Mouse (Mus musculus) MEL (cell line): Measurements from ENCODE around the gene Plekhj1. TPM values are rescaled to one million over a fixed set of nuclear protein-coding genes. Genes with fewer than 3 reads are reported as not detected.

ENCODE experiments used
- BHLHE40 ChIP-seq: IDR thresholded peaks from 2 replicates; pipeline ENCODE4 v1.6.1; 2012; ENCODE audit warnings: low read depth, mild to moderate bottlenecking, inconsistent platforms, low read length, improper control_type of control experiment, borderline replicate concordance
- ETS1 ChIP-seq: IDR thresholded peaks from 2 replicates; pipeline ENCODE4 v1.6.1; 2012; ENCODE audit warnings: low read depth, mild to moderate bottlenecking, inconsistent platforms, low read length, improper control_type of control experiment, moderate library complexity
- MAX ChIP-seq: IDR thresholded peaks from 2 replicates; pipeline ENCODE4 v1.6.1; 2011; ENCODE audit warnings: low read length, improper control_type of control experiment
- MXI1 ChIP-seq: IDR thresholded peaks from 2 replicates; pipeline ENCODE4 v1.6.1; 2011; ENCODE audit warnings: mild to moderate bottlenecking, low read depth, low read length, improper control_type of control experiment
- NRF1 ChIP-seq: IDR thresholded peaks from 2 replicates; pipeline ENCODE4 v1.6.1; 2014; ENCODE audit warnings: low read depth, mild to moderate bottlenecking, inconsistent platforms, low read length, improper control_type of control experiment, moderate library complexity; ENCODE audit not compliant: poor library complexity, insufficient read depth, severe bottlenecking
- POLR2AphosphoS2 ChIP-seq: IDR thresholded peaks from 2 replicates; pipeline ENCODE4 v1.6.1; 2011; ENCODE audit warnings: low read length, improper control_type of control experiment
- SMC3 ChIP-seq: IDR thresholded peaks from 2 replicates; pipeline ENCODE4 v1.6.1; 2011; ENCODE audit warnings: low read depth, low read length, improper control_type of control experiment
- ZC3H11A ChIP-seq: IDR thresholded peaks from 2 replicates; pipeline ENCODE4 v1.6.1; 2012; ENCODE audit warnings: low read depth, mild to moderate bottlenecking, inconsistent platforms, low read length, improper control_type of control experiment
- polyA plus RNA-seq, 2 experiments: library from polyadenylated mRNA; stranded (reverse) in 1 of 2; unstranded in 1 of 2; fragments of >175 nt in 1 of 2; fragments of >200 nt in 1 of 2; gene quantifications; 2 replicates each; pipeline versions ENCODE4 v1.2.1 to v1.2.4; 2012; ENCODE audit warnings: low replicate concordance in 2 of 2, low read depth in 1 of 2; ENCODE audit not compliant: insufficient read length in 2 of 2, insufficient read depth in 1 of 2, missing spikeins in 1 of 2
- total RNA-seq: library from RNA; depleted of rRNA; stranded (reverse); fragments of 300-350 nt; gene quantifications from 2 replicates; pipeline ENCODE4 v1.2.3, GENCODE M21; 2012; rRNA removed

Gene Plekhj1
- total and polyA plus RNA-seq, 3 experiments: 86.9 to 217 TPM; not detected in 1

- TF ChIP-seq MXI1: peak; percentile 40; the same call in 1 of the 2 replicates
- TF ChIP-seq BHLHE40: no peak
- no peak for TF ChIP-seq POLR2AphosphoS2
- TF ChIP-seq ZC3H11A: peak; percentile 82
- peak; percentile 85 for TF ChIP-seq SMC3
- TF ChIP-seq ETS1: no peak
- no peak for TF ChIP-seq NRF1
- no peak for TF ChIP-seq MAX
These were observed 51.0 kb downstream of the Plekhj1 start (continued) for GRCm38 (mm10) chr10:80747410-80747809.

Other genes starting within 250 kb of the Plekhj1 start
- 14.3 and 14.7 TPM in 2 replicates for gene Rexo1, start 237.1 kb downstream of the Plekhj1 start, total RNA-seq
- gene Rexo1, start 237.1 kb downstream of the Plekhj1 start, polyA plus RNA-seq: 10 to 100 TPM in 1 of 2 experiments, not detected in 1; 54.6 TPM
- 30.0 and 37.1 TPM in 2 replicates for gene Klf16, start 221.3 kb downstream of the Plekhj1 start, total RNA-seq
- 10 to 100 TPM in 1 of 2 experiments, not detected in 1; 51.1 TPM for gene Klf16, start 221.3 kb downstream of the Plekhj1 start, polyA plus RNA-seq
- gene Abhd17a, start 208.3 kb downstream of the Plekhj1 start, total RNA-seq: 89.6 and 98.5 TPM in 2 replicates
- 100 to 1,000 TPM in 1 of 2 experiments, 10 to 100 TPM in 1; 96.2 to 136 TPM for gene Abhd17a, start 208.3 kb downstream of the Plekhj1 start, polyA plus RNA-seq
- gene Scamp4, start 195.8 kb downstream of the Plekhj1 start, total RNA-seq: 34.2 and 36.5 TPM in 2 replicates
- gene Scamp4, start 195.8 kb downstream of the Plekhj1 start, polyA plus RNA-seq: 100 to 1,000 TPM in 1 of 2 experiments, not detected in 1; 140 TPM
- 7.2 and 7.7 TPM in 2 replicates for gene Adat3, start 195.7 kb downstream of the Plekhj1 start, total RNA-seq
- 1 to 10 TPM in 1 of 2 experiments, not detected in 1; 7.4 TPM for gene Adat3, start 195.7 kb downstream of the Plekhj1 start, polyA plus RNA-seq
- 1.4 and 1.8 TPM in 2 replicates for gene Gm49322, start 192.6 kb downstream of the Plekhj1 start, total RNA-seq
- gene Gm49322, start 192.6 kb downstream of the Plekhj1 start, polyA plus RNA-seq: 1 to 10 TPM in 1 of 2 experiments, not detected in 1; 2.1 TPM
- 125 and 132 TPM in 2 replicates for gene Csnk1g2, start 175.8 kb downstream of the Plekhj1 start, total RNA-seq
- gene Csnk1g2, start 175.8 kb downstream of the Plekhj1 start, polyA plus RNA-seq: 100 to 1,000 TPM in 1 of 2 experiments, not detected in 1; 231 TPM
- gene Btbd2, start 141.6 kb downstream of the Plekhj1 start, total RNA-seq: 35.4 and 43.1 TPM in 2 replicates
- 10 to 100 TPM in 1 of 2 experiments, not detected in 1; 81.8 TPM for gene Btbd2, start 141.6 kb downstream of the Plekhj1 start, polyA plus RNA-seq
- 68.6 and 87.1 TPM in 2 replicates for gene Mknk2, start 120.5 kb downstream of the Plekhj1 start, total RNA-seq
- gene Mknk2, start 120.5 kb downstream of the Plekhj1 start, polyA plus RNA-seq: 100 to 1,000 TPM in 1 of 2 experiments, 10 to 100 TPM in 1; 47.4 to 184 TPM
- 38.3 and 38.7 TPM in 2 replicates for gene Mob3a, start 96.6 kb downstream of the Plekhj1 start, total RNA-seq
- 10 to 100 TPM in 1 of 2 experiments, not detected in 1; 63.4 TPM for gene Mob3a, start 96.6 kb downstream of the Plekhj1 start, polyA plus RNA-seq
- gene Izumo4, start 96.4 kb downstream of the Plekhj1 start, total RNA-seq: 1.0 and 1.5 TPM in 2 replicates
- gene Izumo4, start 96.4 kb downstream of the Plekhj1 start, polyA plus RNA-seq: 1 to 10 TPM in 1 of 2 experiments, not detected in 1; 3.8 TPM
- 29.6 and 32.7 TPM in 2 replicates for gene Ap3d1, start 56.4 kb downstream of the Plekhj1 start, total RNA-seq
- gene Ap3d1, start 56.4 kb downstream of the Plekhj1 start, polyA plus RNA-seq: 100 to 1,000 TPM in 1 of 2 experiments, 10 to 100 TPM in 1; 54.5 to 260 TPM
- gene Dot1l, start 43.4 kb downstream of the Plekhj1 start, total RNA-seq: 14.7 and 15.0 TPM in 2 replicates
- 10 to 100 TPM in 1 of 2 experiments, not detected in 1; 70.6 TPM for gene Dot1l, start 43.4 kb downstream of the Plekhj1 start, polyA plus RNA-seq
- gene Sf3a2, start 428 bp downstream of the Plekhj1 start, total RNA-seq: 50.4 and 52.0 TPM in 2 replicates
- gene Sf3a2, start 428 bp downstream of the Plekhj1 start, polyA plus RNA-seq: 100 to 1,000 TPM in 1 of 2 experiments, not detected in 1; 210 TPM
- gene Amh, start 6.6 kb upstream of the Plekhj1 start, total RNA-seq: 0.42 and 0.59 TPM in 2 replicates
- gene Amh, start 6.6 kb upstream of the Plekhj1 start, polyA plus RNA-seq: 1 to 10 TPM in 1 of 2 experiments, not detected in 1; 1.1 TPM
- gene Jsrp1, start 14.9 kb upstream of the Plekhj1 start, total RNA-seq: not detected in 2 replicates
- under 1 TPM in 1 of 2 experiments, not detected in 1; 0.39 TPM for gene Jsrp1, start 14.9 kb upstream of the Plekhj1 start, polyA plus RNA-seq
- 983 and 1,061 TPM in 2 replicates for gene Oaz1, start 28.0 kb upstream of the Plekhj1 start, total RNA-seq
- 1,000 to 10,000 TPM in 1 of 2 experiments, not detected in 1; 1,528 TPM for gene Oaz1, start 28.0 kb upstream of the Plekhj1 start, polyA plus RNA-seq
- not detected in 2 replicates for gene Lingo3, start 45.4 kb upstream of the Plekhj1 start, total RNA-seq
- not detected for gene Lingo3, start 45.4 kb upstream of the Plekhj1 start, polyA plus RNA-seq
- gene Lsm7, start 56.6 kb upstream of the Plekhj1 start, total RNA-seq: 616 and 637 TPM in 2 replicates
- gene Lsm7, start 56.6 kb upstream of the Plekhj1 start, polyA plus RNA-seq: 100 to 1,000 TPM in 1 of 2 experiments, not detected in 1; 246 TPM
- 38.6 and 52.0 TPM in 2 replicates for gene Sppl2b, start 56.6 kb upstream of the Plekhj1 start, total RNA-seq
- gene Sppl2b, start 56.6 kb upstream of the Plekhj1 start, polyA plus RNA-seq: 10 to 100 TPM in 1 of 2 experiments, not detected in 1; 65.9 TPM
- gene Tmprss9, start 73.2 kb upstream of the Plekhj1 start, total RNA-seq: 0.07 and 0.15 TPM in 2 replicates
- under 1 TPM in 1 of 2 experiments, not detected in 1; 0.25 TPM for gene Tmprss9, start 73.2 kb upstream of the Plekhj1 start, polyA plus RNA-seq
- 349 and 366 TPM in 2 replicates for gene Timm13, start 102.3 kb upstream of the Plekhj1 start, total RNA-seq
- 100 to 1,000 TPM; 329 to 645 TPM for gene Timm13, start 102.3 kb upstream of the Plekhj1 start, polyA plus RNA-seq
- 28.4 and 32.8 TPM in 2 replicates for gene Lmnb2, start 119.6 kb upstream of the Plekhj1 start, total RNA-seq
- 10 to 100 TPM in 1 of 2 experiments, not detected in 1; 29.9 TPM for gene Lmnb2, start 119.6 kb upstream of the Plekhj1 start, polyA plus RNA-seq
- gene Gadd45b, start 131.4 kb upstream of the Plekhj1 start, total RNA-seq: 13.3 and 13.4 TPM in 2 replicates
- gene Gadd45b, start 131.4 kb upstream of the Plekhj1 start, polyA plus RNA-seq: 10 to 100 TPM in 1 of 2 experiments, not detected in 1; 10.1 TPM
- 0.92 and 1.3 TPM in 2 replicates for gene Gng7, start 216.3 kb upstream of the Plekhj1 start, total RNA-seq
- gene Gng7, start 216.3 kb upstream of the Plekhj1 start, polyA plus RNA-seq: 1 to 10 TPM in 1 of 2 experiments, not detected in 1; 6.2 TPM
- not detected in 2 replicates for gene Diras1, start 227.0 kb upstream of the Plekhj1 start, total RNA-seq
- gene Diras1, start 227.0 kb upstream of the Plekhj1 start, polyA plus RNA-seq: under 1 TPM in 1 of 2 experiments, not detected in 1; 0.04 TPM
- gene Slc39a3, start 238.8 kb upstream of the Plekhj1 start, total RNA-seq: 14.8 and 19.5 TPM in 2 replicates
- gene Slc39a3, start 238.8 kb upstream of the Plekhj1 start, polyA plus RNA-seq: 10 to 100 TPM in 1 of 2 experiments, not detected in 1; 15.6 TPM